Mouse (Mus musculus): ENCODE measurements around the gene 2810021J22Rik. TPM values are rescaled to one million over a fixed set of nuclear protein-coding genes. Genes with fewer than 3 reads are reported as not detected.

The 2810021J22Rik gene
- polyA plus RNA-seq, 1 experiment from 2014 or later, result 6.4 TPM

DNA sequence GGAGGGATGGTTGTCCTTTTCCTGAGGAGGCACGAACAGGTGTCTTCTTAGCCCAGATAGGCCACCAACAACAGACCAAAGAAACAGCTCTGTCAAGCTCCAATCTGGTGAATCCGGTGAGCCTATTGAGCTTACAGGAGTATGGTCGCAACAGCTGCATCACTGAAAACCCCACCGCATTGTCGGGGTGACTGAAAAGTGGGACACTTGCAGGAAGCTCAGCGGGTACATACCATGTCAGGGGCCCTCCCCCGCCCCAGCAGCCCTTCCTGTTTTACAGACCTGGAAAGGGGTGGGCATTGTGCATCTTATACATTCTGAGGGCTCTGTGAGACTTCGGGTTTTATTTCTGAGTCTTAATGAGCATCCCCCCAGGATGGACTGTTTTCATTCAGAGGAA, 16.7 kb downstream of the 2810021J22Rik start:
- POLR2A ChIA-PET, result no interaction called here
- in situ Hi-C loops (cut with MboI; ENCODE audit: low pct_unique_long_range_greater_than_20kb), result no loop called here
- CTCF ChIA-PET, result no interaction called here
- no peak for TF ChIP-seq CTCF (IDR thresholded peaks at IDR 0.05)
- H3K27me3 ChIP-seq, result no peaks in the 10 kb centered on the region
- no peak for ATAC-seq
- no peak for DNase-seq (ENCODE audit: low read depth, low spot score)

DNA sequence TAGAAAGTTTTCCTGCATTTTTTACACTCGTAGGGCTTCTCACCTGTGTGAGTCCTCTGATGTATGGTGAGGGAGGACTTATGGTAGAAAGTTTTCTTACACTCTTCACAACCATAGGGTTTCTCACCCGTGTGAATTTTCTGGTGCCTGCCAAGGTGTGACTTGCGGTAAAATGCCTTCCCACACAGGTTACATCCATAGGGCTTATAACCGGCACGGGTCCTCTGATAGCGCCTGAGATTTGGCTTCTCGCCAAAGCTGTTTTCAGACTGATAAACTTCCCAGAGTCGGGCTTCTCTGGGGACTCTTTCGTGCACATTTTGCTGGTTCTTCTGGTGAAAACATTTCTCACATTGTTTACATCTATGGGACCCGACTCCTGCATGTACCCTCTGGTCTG, 23.5 kb downstream of the 2810021J22Rik start:
- ChIA-PET POLR2A (no interaction called here), CTCF (no interaction called here)
- no peak for TF ChIP-seq CTCF (IDR thresholded peaks at IDR 0.05)
- no peak for ATAC-seq
- in situ Hi-C loops (cut with MboI; ENCODE audit: low pct_unique_long_range_greater_than_20kb), result no loop called here
- DNase-seq (ENCODE audit: low read depth, low spot score), result no peak
- H3K27me3 ChIP-seq, result no peaks in the 10 kb centered on the region

DNA sequence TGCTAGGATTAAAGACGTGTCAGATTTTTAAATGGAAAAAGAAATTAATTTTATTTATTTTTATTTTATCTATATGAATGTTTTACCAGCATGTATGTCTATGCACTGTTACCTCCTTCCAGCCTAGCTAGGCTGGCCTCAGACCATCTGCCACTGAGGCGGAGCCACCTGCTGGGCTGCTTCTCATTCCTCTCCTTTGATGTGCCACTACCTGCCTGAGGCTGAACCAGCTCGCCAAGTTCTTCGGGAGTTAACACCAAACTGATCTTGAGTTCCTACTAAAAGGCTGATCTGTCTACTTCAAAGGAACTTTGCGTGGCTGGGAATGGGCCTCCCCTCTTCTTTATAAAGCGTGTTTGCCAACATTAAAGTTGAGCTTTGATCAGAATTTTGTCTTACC, 27.4 kb downstream of the 2810021J22Rik start:
- in situ Hi-C loops (cut with MboI; ENCODE audit: low pct_unique_long_range_greater_than_20kb), result no loop called here
- no peak for DNase-seq (ENCODE audit: low read depth, low spot score)
- H3K27me3 ChIP-seq, result no peaks in the 10 kb centered on the region
- POLR2A ChIA-PET, result no interaction called here
- TF ChIP-seq CTCF (IDR thresholded peaks at IDR 0.05), result no peak
- ATAC-seq, result no peak
- CTCF ChIA-PET, result no interaction called here

DNA sequence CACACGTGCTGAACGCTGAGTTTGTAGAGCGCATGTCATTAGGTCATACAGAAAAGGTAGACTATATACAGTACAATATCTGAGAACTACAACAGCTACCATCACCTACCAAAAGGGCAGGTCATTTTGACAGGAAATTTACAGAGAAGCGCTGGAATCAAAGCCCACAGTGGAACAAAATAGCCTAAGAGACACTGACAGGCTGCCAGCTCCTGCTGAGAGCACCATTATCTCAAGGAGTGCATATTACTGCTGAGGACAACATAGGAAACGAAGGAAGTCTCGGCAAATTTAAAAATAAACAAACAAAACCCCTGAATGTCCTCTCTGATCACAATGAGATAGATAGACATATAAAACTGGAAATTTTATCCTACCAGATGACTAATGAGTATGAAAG, 30.5 kb downstream of the 2810021J22Rik start:
- ChIA-PET CTCF (no interaction called here), POLR2A (no interaction called here)
- no peaks in the 10 kb centered on the region for H3K27me3 ChIP-seq
- DNase-seq (ENCODE audit: low read depth, low spot score), result no peak
- no peak for TF ChIP-seq CTCF (IDR thresholded peaks at IDR 0.05)
- no peak for ATAC-seq
- in situ Hi-C loops (cut with MboI; ENCODE audit: low pct_unique_long_range_greater_than_20kb), result no loop called here

DNA sequence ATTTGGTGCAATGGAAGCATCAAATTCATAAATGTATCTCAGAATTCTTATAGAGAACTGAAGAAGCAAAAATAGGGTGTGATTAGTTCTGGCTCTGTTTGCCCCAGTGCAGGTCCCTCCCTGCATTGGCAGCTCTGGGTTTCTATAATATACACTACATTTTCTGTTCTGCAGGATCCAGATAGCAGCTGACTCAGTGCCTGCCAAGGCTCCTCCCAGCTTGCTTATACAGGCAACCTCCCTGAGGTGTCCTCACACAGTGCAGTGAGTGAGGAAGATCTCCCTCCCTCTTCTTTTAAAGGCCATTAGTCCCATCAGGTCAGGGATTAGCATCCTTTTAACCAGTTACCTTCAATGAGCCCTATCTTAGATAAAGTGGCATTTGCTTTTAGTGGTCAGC, 34.1 kb downstream of the 2810021J22Rik start:
- CTCF ChIA-PET, result interaction anchor here (1.3 kb wide), 1 partner anchor 14 kb away, joined by 3 read pairs; no protein-coding TSS in a partner anchor
- ATAC-seq, result no peak
- no peak for DNase-seq (ENCODE audit: low read depth, low spot score)
- in situ Hi-C loops (cut with MboI; ENCODE audit: low pct_unique_long_range_greater_than_20kb), result no loop called here
- H3K27me3 ChIP-seq, result no peaks in the 10 kb centered on the region
- no peak for TF ChIP-seq CTCF (IDR thresholded peaks at IDR 0.05)
- POLR2A ChIA-PET, result no interaction called here

DNA sequence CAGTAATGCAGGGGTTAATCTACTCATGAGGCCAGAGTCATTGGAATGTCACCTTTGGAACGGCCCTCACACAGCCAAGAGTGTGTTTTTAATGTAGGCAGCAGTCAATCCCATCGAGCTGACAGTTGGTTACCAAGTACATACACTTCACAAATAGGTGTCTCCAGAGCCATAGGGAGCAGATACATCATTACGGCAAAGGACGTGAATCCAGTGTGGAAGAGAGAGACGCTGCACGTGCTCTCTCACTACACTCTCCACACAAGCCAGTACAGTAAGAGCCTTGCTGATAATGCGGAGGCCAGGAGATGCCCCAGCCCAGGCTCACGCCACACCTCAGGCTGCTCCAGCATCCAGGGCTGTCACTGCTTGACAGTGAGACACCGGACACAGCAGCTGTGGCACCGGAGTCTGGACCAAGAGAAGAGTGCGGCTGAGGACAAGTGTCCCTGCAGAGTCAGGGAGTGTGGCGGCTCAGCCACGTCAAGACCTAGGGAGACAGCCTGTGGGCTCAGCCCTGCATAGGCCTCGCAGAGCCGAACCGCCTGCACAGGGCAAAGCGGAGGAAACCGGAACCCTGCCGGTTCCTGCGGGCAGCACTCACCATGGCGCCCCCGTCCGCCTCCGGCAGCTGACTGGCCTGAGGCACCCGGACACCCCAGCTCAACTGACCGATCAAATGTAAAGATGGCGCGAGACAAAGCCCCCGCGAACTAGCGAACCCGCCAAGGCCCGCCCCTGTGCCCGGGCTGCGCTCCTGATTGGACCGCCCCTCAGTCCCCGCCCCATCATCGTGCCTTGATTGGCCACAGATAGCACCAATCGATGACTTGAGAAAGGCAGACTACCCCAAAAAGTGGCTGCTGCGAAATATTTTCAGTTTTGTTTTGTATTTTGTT, 36.7 kb downstream of the 2810021J22Rik start, which contains the start of gene Zfp39:
Zfp39 (minus strand) TSS at position 715 of the 899 bp plus-strand sequence.
- ATAC-seq (peak; percentile 93), DNase-seq (ENCODE audit: low read depth, low spot score) (peak; percentile 55)
- no peaks in the 10 kb centered on the region for H3K27me3 ChIP-seq
- POLR2A ChIA-PET, result interaction anchor here (1.4 kb wide), 1 partner anchor 10 kb away, joined by 3 read pairs; no protein-coding TSS in a partner anchor
- CTCF ChIA-PET, result interaction anchor here (1.0 to 2.9 kb wide), 3 partner anchors 11 to 57 kb away, joined by 3 to 17 read pairs (median 6); no protein-coding TSS in a partner anchor
- no peak for TF ChIP-seq CTCF (IDR thresholded peaks at IDR 0.05)
- in situ Hi-C loops (cut with MboI; ENCODE audit: low pct_unique_long_range_greater_than_20kb), result no loop called here

DNA sequence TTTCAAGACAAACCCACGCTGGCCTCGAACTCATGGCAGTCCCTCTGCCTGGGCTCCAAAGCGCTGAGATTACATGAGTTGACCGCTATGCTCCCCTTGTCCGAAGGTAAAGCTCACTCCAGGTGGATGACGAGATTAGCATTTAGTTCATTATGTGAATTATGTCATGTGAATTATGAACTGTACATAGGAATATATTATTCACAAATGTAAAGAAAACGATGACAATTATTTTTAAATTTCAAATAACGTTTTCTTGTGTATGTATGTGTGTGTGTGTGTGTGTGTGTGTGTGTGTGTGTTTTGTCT, 37.3 kb downstream of the 2810021J22Rik start:
- H3K27me3 ChIP-seq, result no peaks in the 10 kb centered on the region
- ChIA-PET CTCF (interaction anchor here (1.0 to 2.9 kb wide), 3 partner anchors 10 to 56 kb away, joined by 3 to 17 read pairs (median 6); no protein-coding TSS in a partner anchor), POLR2A (interaction anchor here (0.7 to 1.4 kb wide), 4 partner anchors 10 to 73 kb away, joined by 3 read pairs; partner anchors contain the start of gene Trim11)
- in situ Hi-C loops (cut with MboI; ENCODE audit: low pct_unique_long_range_greater_than_20kb), result no loop called here
- TF ChIP-seq CTCF (IDR thresholded peaks at IDR 0.05), result no peak
- no peak for DNase-seq (ENCODE audit: low read depth, low spot score)
- ATAC-seq, result no peak

DNA sequence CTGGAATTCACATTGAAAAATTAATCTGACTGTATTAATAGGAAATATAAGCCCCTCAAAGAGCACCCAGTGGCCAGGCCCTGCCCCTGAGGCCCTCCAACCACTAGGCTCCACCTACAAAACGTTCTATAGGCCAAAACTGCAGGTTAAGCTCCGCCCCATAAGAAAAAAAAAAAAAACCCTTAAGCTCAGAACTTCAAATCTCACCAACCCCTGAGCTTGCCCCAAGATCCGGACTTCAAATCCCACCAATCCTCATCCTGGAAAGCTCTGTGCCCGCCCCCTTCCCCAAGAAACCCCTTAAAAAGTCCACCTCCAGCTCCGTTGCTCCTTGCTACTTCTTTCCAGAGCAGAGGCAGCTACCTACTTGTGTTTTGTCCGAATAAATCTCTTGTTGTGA, 37.8 kb downstream of the 2810021J22Rik start:
- no peak for DNase-seq (ENCODE audit: low read depth, low spot score)
- no peaks in the 10 kb centered on the region for H3K27me3 ChIP-seq
- TF ChIP-seq CTCF (IDR thresholded peaks at IDR 0.05), result no peak
- no peak for ATAC-seq
- CTCF ChIA-PET, result interaction anchor here (1.0 to 2.9 kb wide), 2 partner anchors 10 to 56 kb away, joined by 3 to 17 read pairs; no protein-coding TSS in a partner anchor
- POLR2A ChIA-PET, result interaction anchor here (0.7 to 1.4 kb wide), 4 partner anchors 9 to 73 kb away, joined by 3 read pairs; partner anchors contain the start of gene Trim11
- in situ Hi-C loops (cut with MboI; ENCODE audit: low pct_unique_long_range_greater_than_20kb), result no loop called here

DNA sequence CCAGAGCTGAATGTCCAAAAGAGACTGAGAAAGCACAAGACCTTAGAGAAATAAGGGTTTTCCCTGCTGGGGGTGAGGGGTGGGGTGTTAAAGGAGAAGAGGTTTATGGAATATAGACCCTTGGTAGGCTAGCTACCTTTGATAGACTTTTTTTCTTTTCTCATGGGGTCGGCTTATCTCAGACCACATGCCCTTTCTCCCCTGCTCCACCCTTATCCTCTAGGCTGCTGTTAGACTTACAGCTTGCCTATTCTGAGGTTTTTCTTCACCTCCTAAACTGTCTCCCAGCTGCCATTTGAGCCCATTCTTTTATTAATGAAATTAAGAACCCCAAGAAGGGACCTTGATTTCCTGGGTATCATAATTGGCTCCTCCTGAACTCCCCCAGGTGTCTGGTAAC, 46.8 kb downstream of the 2810021J22Rik start:
- no peak for TF ChIP-seq CTCF (IDR thresholded peaks at IDR 0.05)
- in situ Hi-C loops (cut with MboI; ENCODE audit: low pct_unique_long_range_greater_than_20kb), result no loop called here
- POLR2A ChIA-PET, result interaction anchor here (0.7 to 1.2 kb wide), 4 partner anchors 9 to 46 kb away, joined by 3 to 4 read pairs (median 3); partner anchors contain the start of gene Zfp39
- CTCF ChIA-PET, result interaction anchor here (1.6 to 7.3 kb wide), 6 partner anchors 9 to 65 kb away, joined by 4 to 64 read pairs (median 8); partner anchors contain the start of genes Hist3h2a, Trim11, Trim17 and Zfp39
- peaks cover 11% of the 10 kb centered on the region for H3K27me3 ChIP-seq
- ATAC-seq (no peak), DNase-seq (ENCODE audit: low read depth, low spot score) (no peak)

DNA sequence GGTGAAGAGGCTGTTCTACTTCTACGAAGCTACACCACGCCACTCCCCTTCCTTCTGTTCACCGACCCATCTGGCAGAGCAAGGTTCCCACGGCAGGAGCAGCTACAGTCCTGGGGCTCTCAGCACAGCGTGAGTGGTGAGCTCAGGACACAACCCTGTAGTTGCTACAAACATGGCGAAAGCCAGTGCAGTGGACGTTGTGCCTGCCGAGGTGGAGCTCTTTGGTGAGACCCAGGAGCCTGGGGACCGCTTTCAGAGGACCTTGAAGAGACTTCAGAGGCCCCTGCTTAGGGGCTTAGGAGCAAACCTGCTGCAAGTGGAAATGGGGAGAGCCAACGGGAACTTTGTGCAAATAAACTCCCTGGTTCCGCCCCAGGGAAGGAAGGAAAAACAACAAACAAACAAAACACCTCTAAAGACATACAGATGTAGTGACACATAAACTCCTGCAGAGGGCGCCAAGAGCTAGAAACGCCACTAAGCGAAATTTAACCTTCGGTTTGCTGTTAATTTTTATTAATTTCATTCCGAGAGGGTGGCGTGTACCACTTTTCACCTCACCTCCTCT, 47.5 kb downstream of the 2810021J22Rik start:
- peaks cover 12% of the 10 kb centered on the region for H3K27me3 ChIP-seq
- ChIA-PET POLR2A (interaction anchor here (0.7 to 1.2 kb wide), 5 partner anchors 8 to 45 kb away, joined by 3 to 4 read pairs (median 3); partner anchors contain the start of gene Zfp39), CTCF (interaction anchor here (0.9 to 7.3 kb wide), 12 partner anchors 9 to 65 kb away, joined by 3 to 64 read pairs (median 4); partner anchors contain the start of genes Hist3h2a, Hist3h2ba, Trim11 and Trim17)
- in situ Hi-C loops (cut with MboI; ENCODE audit: low pct_unique_long_range_greater_than_20kb), result no loop called here
- DNase-seq (ENCODE audit: low read depth, low spot score) (no peak), ATAC-seq (no peak)
- TF ChIP-seq CTCF (IDR thresholded peaks at IDR 0.05), result peak; percentile 78

Measured in Patski (cell line).